16 mouse cellular contexts compared by ENCODE assay signal in genomic region chr6:31571459-31571858, GRCm38 (mm10).
"Had no signal": no experiment of that assay in that cellular context is flagged by ENCODE, and none has a peak within 500 bp of the region (broad histone marks: within the 10 kb centered on the region; RNA-seq: fewer than 3 reads in every experiment).

No protein-coding gene starts in this region.

- DNase-seq: heart, postnatal 10 days; heart, postnatal 14 days; heart, postnatal 36 days; heart, postnatal 4 days; kidney, adult 11 months; kidney, adult 18-20 months; kidney, adult 2 months; kidney, adult 8-10 months; kidney, adult 9 months; kidney, postnatal 10 days; kidney, postnatal 14 days; kidney, postnatal 25 days; kidney, postnatal 36 days; kidney, postnatal 4 days; layer of hippocampus, adult 9-11 months; layer of hippocampus, postnatal 36 days had no signal
